Mouse (Mus musculus) inflammation-experienced regulatory T-cells (primary cell): ENCODE results near the gene Gpbar1. TPM values are rescaled to one million over a fixed set of nuclear protein-coding genes. Genes with fewer than 3 reads are reported as not detected.

ENCODE experiments used
- polyA plus RNA-seq, 2 experiments: library from polyadenylated mRNA; unstranded; fragments of 100-300 nt; shearing (Covaris generic); gene quantifications; one replicate each; pipeline ENCODE4 v1.2.1; 2017

The Gpbar1 gene
- 1 to 10 TPM in 1 of 2 experiments, not detected in 1; 3.0 TPM for polyA plus RNA-seq

DNA sequence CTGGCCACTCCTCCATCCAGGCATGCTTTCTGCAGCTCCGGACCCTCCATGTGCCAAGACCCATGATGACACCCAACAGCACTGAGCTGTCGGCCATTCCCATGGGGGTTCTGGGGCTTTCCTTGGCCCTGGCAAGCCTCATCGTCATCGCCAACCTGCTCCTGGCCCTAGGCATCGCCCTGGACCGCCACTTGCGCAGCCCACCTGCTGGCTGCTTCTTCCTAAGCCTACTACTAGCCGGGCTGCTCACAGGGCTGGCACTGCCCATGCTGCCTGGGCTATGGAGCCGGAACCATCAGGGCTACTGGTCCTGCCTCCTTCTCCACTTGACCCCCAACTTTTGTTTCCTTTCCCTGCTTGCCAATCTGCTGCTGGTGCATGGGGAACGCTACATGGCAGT lies at the start of gene Gpbar1:
Gene Gpbar1 (plus strand): TSS at position 13 of the 400 bp plus-strand sequence.

GRCm38 (mm10) chr1:74235938-74236589 lies 42.3 kb upstream of the Gpbar1 start, which contains the start of gene Arpc2:
Gene Arpc2 (plus strand): TSS chr1:74236084.

DNA sequence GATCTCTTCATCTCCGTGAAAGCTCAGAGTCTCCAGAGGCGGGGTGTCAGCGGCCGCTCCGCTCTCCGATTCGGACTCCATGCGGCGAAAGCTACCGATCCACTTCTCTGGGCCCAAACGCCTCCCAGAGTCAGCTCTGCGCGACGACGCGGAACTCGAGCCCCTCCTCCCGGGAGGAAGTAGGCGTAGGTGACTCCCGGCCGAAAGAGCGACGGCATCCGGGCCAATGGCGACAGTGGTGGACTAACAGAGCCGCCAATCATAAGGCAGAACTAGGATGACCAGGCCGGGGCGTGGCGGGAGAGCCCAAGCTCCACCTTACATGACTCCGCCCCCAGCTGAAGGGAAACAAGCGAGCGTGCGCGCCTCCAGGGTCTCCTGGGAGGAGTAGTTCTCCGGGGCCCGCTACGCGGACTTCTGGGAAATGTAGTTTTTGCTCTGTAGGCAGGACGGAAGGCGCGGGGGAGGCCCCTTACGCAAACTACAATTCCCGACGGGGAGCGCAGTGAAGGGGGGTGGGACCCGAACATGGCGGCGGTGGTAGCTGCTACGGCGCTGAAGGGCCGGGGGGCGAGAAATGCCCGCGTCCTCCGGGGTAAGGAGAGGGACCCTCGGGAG lies 6.3 kb downstream of the Gpbar1 start, which contains the start of the genes Aamp and Pnkd:
Gene Aamp (minus strand): TSS at position 196 of the 618 bp plus-strand sequence.
Gene Pnkd (plus strand): TSS at position 388 of the 618 bp plus-strand sequence.

GRCm38 (mm10) chr1:74305522-74305921 lies 27.2 kb downstream of the Gpbar1 start, which contains the start of gene Tmbim1:
Gene Tmbim1 (minus strand): TSS chr1:74305622.

Other genes starting within 250 kb of the Gpbar1 start
- gene Tns1, start 154.1 kb upstream of the Gpbar1 start, polyA plus RNA-seq, result 10 to 100 TPM in 1 of 2 experiments, 1 to 10 TPM in 1; 6.1 to 45.1 TPM
- under 1 TPM; 0.11 to 0.72 TPM for gene Rufy4, start 153.0 kb upstream of the Gpbar1 start, polyA plus RNA-seq
- under 1 TPM; 0.05 to 0.83 TPM for gene Cxcr2, start 124.6 kb upstream of the Gpbar1 start, polyA plus RNA-seq
- under 1 TPM in 1 of 2 experiments, not detected in 1; 0.22 TPM for gene Cxcr1, start 83.9 kb upstream of the Gpbar1 start, polyA plus RNA-seq
- 1,000 to 10,000 TPM in 1 of 2 experiments, 100 to 1,000 TPM in 1; 961 to 1,093 TPM for gene Arpc2, start 42.5 kb upstream of the Gpbar1 start, polyA plus RNA-seq
- 100 to 1,000 TPM; 210 to 261 TPM for gene Aamp, start 6.2 kb downstream of the Gpbar1 start, polyA plus RNA-seq
- 10 to 100 TPM; 76.6 to 76.9 TPM for gene Pnkd, start 6.4 kb downstream of the Gpbar1 start, polyA plus RNA-seq
- 10 to 100 TPM; 23.9 to 31.8 TPM for gene Tmbim1, start 27.1 kb downstream of the Gpbar1 start, polyA plus RNA-seq
- gene Catip, start 83.6 kb downstream of the Gpbar1 start, polyA plus RNA-seq, result not detected
- 1 to 10 TPM; 1.0 to 6.0 TPM for gene Slc11a1, start 96.6 kb downstream of the Gpbar1 start, polyA plus RNA-seq
- 1 to 10 TPM; 4.8 to 6.9 TPM for gene Ctdsp1, start 113.0 kb downstream of the Gpbar1 start, polyA plus RNA-seq
- under 1 TPM; 0.22 to 0.38 TPM for gene Vil1, start 130.8 kb downstream of the Gpbar1 start, polyA plus RNA-seq
- gene Cnot9, start 227.5 kb downstream of the Gpbar1 start, polyA plus RNA-seq, result 10 to 100 TPM; 26.8 to 34.2 TPM